Mouse (Mus musculus) lung, adult 2 months (tissue): Measurements from ENCODE around the gene Eddm3b. TPM values are rescaled to one million over a fixed set of nuclear protein-coding genes. Genes with fewer than 3 reads are reported as not detected.

Source experiments
- DNase-seq: peaks from one replicate; pipeline ENCODE4 v3.0.0; 2022
- H3K4me1 ChIP-seq: fragments of 200-500 bp; 2 replicates; pipeline ENCODE4 v1.6.1; 2011; ENCODE audit warnings: low read length; ENCODE audit not compliant: control insufficient read depth, insufficient read depth
- H3K4me3 ChIP-seq: fragments of 200-500 bp; replicated peaks from 2 replicates; pipeline ENCODE3; 2011; ENCODE audit warnings: low read depth, mild to moderate bottlenecking, control low read depth, low read length; ENCODE audit errors: extremely low read depth
- CTCF ChIP-seq: fragments of 200-500 bp; IDR thresholded peaks from 2 replicates; pipeline ENCODE4 v1.5.1; 2011; ENCODE audit warnings: mild to moderate bottlenecking, low read length, control low read depth; ENCODE audit not compliant: insufficient read depth
- POLR2A ChIP-seq: fragments of 200-500 bp; IDR thresholded peaks from 2 replicates; pipeline ENCODE4 v1.6.1; 2011; ENCODE audit warnings: low read depth, mild to moderate bottlenecking, control low read depth, low read length, borderline replicate concordance; ENCODE audit errors: extremely low read depth
- WGBS: fragments of 180-500 bp; shearing (Covaris S2); methylation state at CpG from one replicate; pipeline ENCODE4 v1.1.7; 2018; 5-methylcytosine and 5-hydroxymethylcytosine counted together
- polyA plus RNA-seq: library from polyadenylated mRNA; depleted of rRNA; stranded (reverse); fragments of >200 nt; gene quantifications from 2 replicates; pipeline ENCODE4 v1.2.3, GENCODE M21; 2012

The Eddm3b gene
- polyA plus RNA-seq, 1 experiment = not detected

DNA sequence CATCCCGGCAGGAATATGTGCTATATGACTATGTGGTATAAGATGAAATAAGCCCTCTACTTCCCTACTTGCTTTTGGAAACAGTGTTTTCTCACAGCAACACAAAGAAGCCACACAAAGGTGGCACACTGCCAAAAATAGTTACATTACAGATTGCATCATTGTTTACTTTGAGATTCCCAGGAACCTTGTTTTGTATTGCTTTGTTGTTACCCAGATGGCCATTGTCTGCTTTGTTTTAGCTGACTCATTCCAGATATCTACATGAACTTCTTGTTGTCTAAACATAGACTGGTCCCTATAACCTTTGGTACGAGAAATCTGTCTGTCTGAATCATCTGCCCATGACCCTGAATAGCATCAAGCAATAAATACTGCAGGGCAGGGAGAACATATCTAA, 26.1 kb downstream of the Eddm3b start:
- TF ChIP-seq POLR2A (no peak), CTCF (no peak)
- WGBS = 43% methylated on average over 2 of the region's 2 CpGs
- DNase-seq = no peak
- no peak overlapping the region for H3K4me3 ChIP-seq
- H3K4me1 ChIP-seq = no peaks in the 10 kb centered on the region; the same call in 1 of the 2 replicates

DNA sequence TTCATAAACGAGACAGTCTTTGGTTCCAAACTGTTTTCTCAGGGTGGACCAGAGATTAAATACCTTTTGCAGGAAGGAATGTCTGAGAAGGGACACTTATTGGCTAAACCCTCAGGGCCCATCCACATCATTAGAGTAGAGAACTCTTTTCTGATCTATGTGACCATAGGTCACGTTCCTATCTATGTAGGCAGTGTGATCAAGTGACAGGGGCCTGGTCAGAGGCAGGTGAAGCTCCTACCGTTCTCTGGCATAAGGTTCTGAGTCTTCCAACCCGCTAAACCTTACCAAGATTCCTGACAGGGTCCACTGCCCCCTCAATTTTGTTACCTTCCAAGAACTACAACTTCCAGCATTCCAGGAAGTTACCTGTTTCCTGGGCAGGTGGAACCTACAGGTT, 27.9 kb downstream of the Eddm3b start:
- no peak for TF ChIP-seq CTCF

DNA sequence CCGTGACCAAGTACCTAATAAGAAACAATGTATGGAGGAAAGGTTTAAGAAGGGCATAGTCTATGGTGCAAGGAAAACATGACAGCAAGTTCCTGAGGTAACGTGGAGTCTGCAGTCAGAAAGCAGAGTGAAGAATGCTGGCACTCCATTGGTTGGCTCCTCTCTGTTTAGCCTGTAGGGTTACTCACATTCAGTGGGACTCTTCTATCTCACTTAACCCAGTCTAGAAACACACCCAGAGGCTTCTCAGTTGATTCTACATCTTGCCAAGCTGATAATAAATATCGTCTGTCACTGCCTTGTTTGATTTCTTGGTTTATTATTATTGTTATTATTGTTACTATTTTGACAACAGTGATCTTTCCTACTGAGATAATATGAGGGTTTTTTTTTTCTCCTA, 28.3 kb downstream of the Eddm3b start:
- no peak for TF ChIP-seq CTCF
- no peak for TF ChIP-seq POLR2A
- 76% methylated on average over 3 of the region's 3 CpGs for WGBS

More for the DNA sequence above, 27.9 kb downstream of the Eddm3b start:
- Histone ChIP-seq H3K4me3 (no peak overlapping the region), H3K4me1 (no peaks in the 10 kb centered on the region; the same call in 1 of the 2 replicates)
- DNase-seq = no peak
- WGBS = 84% methylated on average over 4 of the region's 4 CpGs

DNA sequence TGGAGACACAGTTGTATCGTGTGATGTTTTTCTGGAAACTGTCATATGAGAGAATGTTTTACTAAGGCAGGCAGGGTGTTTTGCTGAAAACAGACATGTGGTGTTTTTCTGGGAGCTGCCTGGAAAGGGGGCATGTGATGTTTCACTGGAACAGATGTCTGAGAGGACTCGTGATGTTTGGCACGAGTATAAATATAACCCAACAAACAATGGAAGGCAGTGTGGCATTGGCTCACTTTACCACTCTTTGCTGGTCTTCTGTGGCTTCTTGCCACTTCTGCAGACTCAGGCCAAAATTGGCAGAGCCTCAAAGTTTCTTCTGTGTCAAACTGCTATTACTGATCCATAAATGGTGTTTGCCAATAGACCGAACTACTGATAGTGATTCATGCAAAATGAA, 29.1 kb downstream of the Eddm3b start:
- no peaks in the 10 kb centered on the region; the same call in 1 of the 2 replicates for H3K4me1 ChIP-seq
- TF ChIP-seq POLR2A (no peak), CTCF (no peak)
- WGBS = 42% methylated on average over 4 of the region's 4 CpGs
- no peak for DNase-seq
- no peak overlapping the region for H3K4me3 ChIP-seq

More for the DNA sequence above, 28.3 kb downstream of the Eddm3b start:
- DNase-seq = no peak
- no peak overlapping the region for H3K4me3 ChIP-seq
- H3K4me1 ChIP-seq = no peaks in the 10 kb centered on the region; the same call in 1 of the 2 replicates

DNA sequence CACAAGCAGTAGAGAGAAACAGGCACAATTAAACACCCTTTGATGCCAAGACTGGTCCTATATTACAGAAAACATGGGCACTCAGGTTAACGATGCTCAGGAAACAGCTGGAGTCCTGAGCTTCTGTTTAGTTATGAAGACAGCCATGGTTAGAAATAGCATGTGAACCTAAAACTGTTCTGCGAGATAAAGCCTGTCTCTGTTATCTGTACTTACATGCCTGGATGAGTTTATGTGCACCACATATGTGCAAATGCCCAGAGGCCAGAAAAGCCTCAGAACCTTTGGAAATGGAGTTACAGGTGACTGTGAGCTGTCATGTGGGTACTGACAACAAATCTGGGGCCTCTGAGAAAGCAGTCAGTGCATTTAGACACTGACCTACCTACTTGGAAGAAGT, 29.7 kb downstream of the Eddm3b start:
- TF ChIP-seq CTCF = no peak
- no peak for TF ChIP-seq POLR2A

DNA sequence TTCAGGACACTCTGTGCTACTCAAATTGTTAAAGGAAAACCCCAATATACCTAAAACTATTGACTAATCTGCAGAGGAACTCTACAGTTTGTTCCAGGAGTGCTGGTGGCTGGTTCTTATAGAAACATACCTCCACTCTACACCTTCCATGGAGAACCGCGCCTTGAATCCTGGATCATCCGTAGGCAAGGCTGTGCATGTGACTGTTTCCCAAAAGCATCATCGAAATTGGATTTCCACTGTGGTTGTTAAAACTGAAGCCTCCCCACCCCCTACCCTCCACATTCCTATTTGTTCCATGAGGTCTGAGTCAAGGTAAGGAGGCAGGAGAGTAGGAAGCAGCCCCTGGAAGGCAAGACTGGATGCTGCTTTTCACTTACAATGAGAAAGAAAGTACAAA, 30.2 kb downstream of the Eddm3b start:
- no peak for TF ChIP-seq POLR2A
- TF ChIP-seq CTCF = no peak
- Histone ChIP-seq H3K4me3 (no peak overlapping the region), H3K4me1 (no peaks in the 10 kb centered on the region; the same call in 1 of the 2 replicates)
- 96% methylated on average over 4 of the region's 4 CpGs for WGBS
- DNase-seq = no peak

More for the DNA sequence above, 29.7 kb downstream of the Eddm3b start:
- Histone ChIP-seq H3K4me1 (no peaks in the 10 kb centered on the region; the same call in 1 of the 2 replicates), H3K4me3 (no peak overlapping the region)
- DNase-seq = no peak
- WGBS = 56% methylated on average over 2 of the region's 2 CpGs

DNA sequence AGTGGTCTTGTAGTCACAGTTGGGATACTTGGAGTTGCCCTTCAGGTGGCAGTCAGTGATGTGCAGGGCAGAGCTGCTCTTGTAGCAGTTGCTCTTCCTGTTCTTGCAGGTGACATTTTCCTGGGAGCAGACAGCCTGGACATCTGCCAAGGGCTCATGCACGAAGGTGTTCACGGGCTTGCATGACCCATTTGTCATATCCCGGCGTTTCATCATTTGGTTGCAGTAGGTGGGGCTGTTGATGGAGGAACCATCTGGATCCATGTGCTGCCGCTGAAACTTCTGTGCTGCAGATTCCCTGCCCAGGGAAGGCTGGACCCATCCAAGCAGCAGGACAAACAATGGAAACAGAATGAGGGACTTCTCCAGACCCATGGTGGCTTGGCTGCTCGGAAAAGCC, 31.3 kb downstream of the Eddm3b start:
- TF ChIP-seq POLR2A = no peak
- no peak for TF ChIP-seq CTCF
- H3K4me1 ChIP-seq = no peaks in the 10 kb centered on the region; the same call in 1 of the 2 replicates
- no peak for DNase-seq
- WGBS = 71% methylated on average over 6 of the region's 6 CpGs
- H3K4me3 ChIP-seq = no peak overlapping the region

DNA sequence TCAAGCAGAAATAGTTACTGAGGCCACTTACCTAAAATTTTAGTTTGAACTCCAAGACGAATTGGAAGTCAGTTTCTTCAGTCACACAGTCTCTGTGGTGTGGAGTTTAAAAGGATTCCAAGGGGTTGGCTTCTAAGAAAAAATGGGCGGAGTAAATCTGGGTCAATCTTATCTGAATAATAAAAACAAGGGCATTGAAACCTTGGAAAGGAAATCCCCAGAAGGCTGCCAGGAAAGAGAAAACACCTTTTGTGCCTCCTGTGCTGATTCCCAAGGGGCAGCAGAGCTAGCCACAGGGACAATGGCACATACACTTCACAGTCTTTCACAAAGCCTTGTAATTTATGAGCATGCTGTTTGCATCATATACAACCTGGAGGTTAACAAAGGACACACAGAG, 32.5 kb downstream of the Eddm3b start, which contains the start of gene Rnase1:
Rnase1 (minus strand) TSS at position 101 of the 400 bp plus-strand sequence.
- WGBS = 58% methylated on average over 2 of the region's 2 CpGs
- no peak for TF ChIP-seq POLR2A
- no peak for TF ChIP-seq CTCF
- DNase-seq = no peak
- H3K4me3 ChIP-seq = no peak within 1 kb of the TSS
- no peaks in the 10 kb centered on the region; the same call in 1 of the 2 replicates for H3K4me1 ChIP-seq

DNA sequence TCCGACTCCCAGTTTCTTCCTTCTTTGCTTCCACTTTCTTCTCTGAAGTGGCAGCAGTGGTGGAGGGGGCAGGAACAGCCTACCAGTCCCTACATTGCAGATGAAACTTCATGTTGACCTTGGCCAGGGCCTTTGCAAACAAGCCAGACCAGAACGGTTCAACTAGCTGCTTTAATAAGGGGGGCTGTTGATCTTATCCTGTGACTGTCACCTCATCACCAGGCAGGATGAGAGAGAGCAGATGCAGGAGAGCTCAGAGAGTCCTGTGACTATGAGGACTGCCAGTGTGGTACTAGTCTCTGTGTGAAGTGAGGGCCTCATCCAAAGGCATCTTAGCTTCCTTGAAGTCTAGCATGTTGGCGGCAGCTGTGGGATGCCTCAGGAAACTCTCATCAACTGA, 33.8 kb downstream of the Eddm3b start:
- no peak for TF ChIP-seq CTCF
- whole genome bisulfite sequencing = 63% methylated on average over 3 of the region's 3 CpGs
- no peaks in the 10 kb centered on the region; the same call in 1 of the 2 replicates for H3K4me1 ChIP-seq
- no peak overlapping the region for H3K4me3 ChIP-seq
- DNase-seq = no peak

DNA sequence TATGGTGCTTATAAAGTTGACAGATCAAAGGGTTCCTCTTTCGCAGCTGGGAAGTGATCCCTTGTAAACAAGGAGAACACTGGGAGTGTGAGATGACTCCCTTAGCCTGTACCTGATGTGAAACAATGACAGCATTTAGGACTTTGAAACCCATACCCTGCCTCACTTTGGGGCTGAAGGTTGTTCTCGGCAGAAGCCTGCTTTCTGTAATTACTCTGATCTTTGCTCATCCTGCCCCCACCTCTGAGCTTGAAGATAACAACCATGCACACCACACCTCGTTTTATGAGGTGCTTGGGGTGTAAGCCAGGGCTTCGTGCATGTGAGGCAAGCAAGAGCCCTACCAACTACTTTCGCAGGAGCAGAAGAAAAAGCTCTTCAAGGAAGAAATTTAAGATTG, 34.9 kb downstream of the Eddm3b start:
- TF ChIP-seq POLR2A = no peak
- no peak for TF ChIP-seq CTCF
- H3K4me3 ChIP-seq = no peak overlapping the region
- 49% methylated on average over 5 of the region's 5 CpGs for WGBS
- H3K4me1 ChIP-seq = no peaks in the 10 kb centered on the region
- no peak for DNase-seq
